8 mouse cellular contexts compared by ENCODE assay signal in the genomic region with DNA sequence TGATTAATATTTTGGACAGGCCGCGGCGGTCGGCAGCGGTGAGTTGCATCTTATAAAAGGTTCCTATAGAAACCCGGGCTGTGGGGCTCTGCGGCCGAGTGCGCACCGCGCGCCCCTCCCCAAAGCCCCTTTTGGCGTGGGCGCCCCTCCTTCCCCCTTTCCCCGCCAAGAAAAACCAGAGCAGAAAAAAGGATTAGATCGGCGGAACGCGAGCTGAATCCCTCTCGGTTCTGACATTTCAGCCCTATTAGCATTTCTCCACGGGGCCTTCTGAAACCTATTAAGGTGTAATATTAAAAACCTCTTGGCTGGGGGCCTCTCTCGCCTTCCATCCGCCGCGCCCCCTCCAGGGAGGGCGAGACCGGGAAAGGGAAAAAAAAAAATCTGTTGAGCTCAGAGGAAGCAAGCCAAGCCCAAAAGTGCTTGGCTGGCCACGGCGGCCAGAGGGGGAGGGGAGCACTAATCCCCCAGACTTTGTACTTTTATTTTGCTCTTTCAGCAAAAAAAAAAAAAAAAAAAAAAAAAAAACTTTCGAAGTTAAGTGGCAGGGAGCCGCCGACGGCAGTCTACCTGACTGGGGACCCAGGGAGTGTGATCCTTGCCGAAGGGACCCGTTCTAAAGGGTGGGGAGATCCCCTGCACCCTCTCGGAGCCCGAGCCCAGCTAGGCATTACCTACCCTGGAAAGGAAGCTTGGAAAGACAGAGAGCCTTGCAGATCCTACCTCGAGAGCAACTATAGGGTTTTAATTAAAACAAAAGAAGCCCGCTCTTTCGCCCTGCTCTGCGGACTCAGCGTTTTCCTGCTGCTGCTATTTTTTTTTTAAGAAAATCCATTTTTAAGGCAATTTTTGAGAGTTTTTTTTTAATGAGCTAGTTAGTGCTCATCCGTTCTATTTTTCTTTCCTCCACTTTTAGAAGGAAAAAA. TPM values are rescaled to one million over a fixed set of nuclear protein-coding genes. Genes with fewer than 3 reads are reported as not detected.
DNase-seq lines count a peak whose midpoint lies in the region; ATAC-seq lines count a peak whose summit lies in the region.

No protein-coding gene starts in this region.

- H3K27me3 ChIP-seq in intestine, embryonic 16.5 days (replicated peaks; ENCODE audit: control insufficient read depth, insufficient read depth, low read length), result no peaks in the 10 kb centered on the region
- no peaks in the 10 kb centered on the region for H3K27me3 ChIP-seq in limb, embryonic 11.5 days (ENCODE audit: control insufficient read depth, insufficient read depth, low read length)
- H3K27me3 ChIP-seq in midbrain, embryonic 13.5 days, result no peaks in the 10 kb centered on the region
- peaks cover 2% of the 10 kb centered on the region; the same call in 1 of the 2 replicates for H3K27me3 ChIP-seq in splenic B cell, adult 2 months (ENCODE audit: control insufficient read depth, insufficient read depth, low read length, poor library complexity, severe bottlenecking)

- H3K27ac ChIP-seq in intestine, embryonic 16.5 days (ENCODE audit: low read length), result peak overlapping the region; percentile 100
- peak overlapping the region; percentile 100 for H3K27ac ChIP-seq in limb, embryonic 11.5 days (replicated peaks; ENCODE audit: low read depth, low read length)
- H3K27ac ChIP-seq in midbrain, embryonic 13.5 days, result peak overlapping the region; percentile 100

- H3K36me3 ChIP-seq in intestine, embryonic 16.5 days (ENCODE audit: control insufficient read depth, insufficient read depth, low read length), result no peaks in the 10 kb centered on the region
- H3K36me3 ChIP-seq in limb, embryonic 11.5 days (ENCODE audit: control insufficient read depth, insufficient read depth, low read length), result no peaks in the 10 kb centered on the region
- peaks cover 4% of the 10 kb centered on the region; the same call in 1 of the 2 replicates for H3K36me3 ChIP-seq in midbrain, embryonic 13.5 days
- no peaks in the 10 kb centered on the region for H3K36me3 ChIP-seq in splenic B cell, adult 2 months (ENCODE audit: control insufficient read depth, insufficient read depth, low read length, poor library complexity, severe bottlenecking)

- under 1% methylated on average over 43 of the region's 43 CpGs for WGBS in intestine, embryonic 16.5 days
- under 1% methylated on average over 43 of the region's 43 CpGs for WGBS in limb, embryonic 11.5 days
- under 1% methylated on average over 42 of the region's 43 CpGs for WGBS in midbrain, embryonic 13.5 days

- peak overlapping the region; percentile 95 for H3K4me3 ChIP-seq in intestine, embryonic 16.5 days (ENCODE audit: low read length)
- H3K4me3 ChIP-seq in limb, embryonic 11.5 days (ENCODE audit: low read depth, low read length), result peak overlapping the region; percentile 93
- peak overlapping the region; percentile 100 for H3K4me3 ChIP-seq in midbrain, embryonic 13.5 days (replicated peaks)

- no peak for ATAC-seq in frontal cortex, adult (ENCODE audit: low TSS enrichment)
- ATAC-seq in intestine, embryonic 16.5 days, result no peak
- no peak for ATAC-seq in limb, embryonic 11.5 days (ENCODE audit: insufficient number of reproducible peaks, low FRiP score, low TSS enrichment, low read depth)
- peak; percentile 7 for ATAC-seq in midbrain, embryonic 13.5 days

- no peaks in the 10 kb centered on the region for H3K9me3 ChIP-seq in intestine, embryonic 16.5 days (ENCODE audit: control insufficient read depth, low read length)
- H3K9me3 ChIP-seq in limb, embryonic 11.5 days (ENCODE audit: control insufficient read depth, low read length), result no peaks in the 10 kb centered on the region
- no peaks in the 10 kb centered on the region for H3K9me3 ChIP-seq in midbrain, embryonic 13.5 days

- H3K4me1 ChIP-seq in intestine, embryonic 16.5 days (ENCODE audit: control insufficient read depth, insufficient read depth, low read length), result peaks cover 1% of the 10 kb centered on the region
- H3K4me1 ChIP-seq in limb, embryonic 11.5 days (ENCODE audit: control insufficient read depth, insufficient read depth, low read length), result peaks cover under 1% of the 10 kb centered on the region; the same call in 1 of the 2 replicates
- H3K4me1 ChIP-seq in midbrain, embryonic 13.5 days (replicated peaks), result peaks cover 16% of the 10 kb centered on the region

- peak overlapping the region; percentile 86 for H3K4me2 ChIP-seq in intestine, embryonic 16.5 days (ENCODE audit: low read depth, low read length)
- H3K4me2 ChIP-seq in limb, embryonic 11.5 days (ENCODE audit: low read depth, severe bottlenecking), result peak overlapping the region; percentile 71
- H3K4me2 ChIP-seq in midbrain, embryonic 13.5 days (replicated peaks), result peak overlapping the region; percentile 82

- peak overlapping the region; percentile 98 for H3K9ac ChIP-seq in intestine, embryonic 16.5 days (ENCODE audit: low read depth, low read length)
- peak overlapping the region; percentile 99 for H3K9ac ChIP-seq in limb, embryonic 11.5 days (ENCODE audit: low read length)
- peak overlapping the region; percentile 99 for H3K9ac ChIP-seq in midbrain, embryonic 13.5 days (replicated peaks)

- peak; percentile 64 to 69 for DNase-seq in frontal cortex, postnatal 10 days (ENCODE audit: low spot score in 2 of 2)
- DNase-seq in cerebellum, postnatal 25 days, result peak; percentile 75 to 80
- peak; percentile 59 to 80 for DNase-seq in gastrocnemius, postnatal 4 days (ENCODE audit: low spot score in 2 of 2)
- peak; percentile 88 for DNase-seq in limb, embryonic 11.5 days (ENCODE audit: low spot score)
- peak; percentile 29 for DNase-seq in splenic B cell, adult 2 months (ENCODE audit: low read depth, low spot score)

RNA-seq across cellular contexts. Expression of gene Tnrc18, which starts 1.2 kb away (rescaled TPM):
- total RNA-seq in gastrocnemius, postnatal 4 days (2021), result 10 to 100 TPM; 82.2 TPM
- 10.5 and 13.2 TPM in 2 replicates for polyA plus RNA-seq in intestine, embryonic 16.5 days (2015; fragmentation: Nextera tagmentation; extraction: Ambion mirVana)
- 42.2 and 43.3 TPM in 2 replicates for polyA plus RNA-seq in limb, embryonic 11.5 days (2014; fragmentation: Nextera tagmentation; extraction: Ambion mirVana)
- polyA plus RNA-seq in midbrain, embryonic 13.5 days (2015; fragmentation: Nextera tagmentation; extraction: Ambion mirVana), result 30.5 and 40.7 TPM in 2 replicates

Comparison
In these comparisons a context has a peak if more than half of its experiments do, and no peak if none do; other contexts are left out.
1. DNase-seq: peak in every context shown above with its lines; median percentile 88 in limb, embryonic 11.5 days; 78 in cerebellum, postnatal 25 days; 70 in gastrocnemius, postnatal 4 days; 66 in frontal cortex, postnatal 10 days; 29 in splenic B cell, adult 2 months.